Mouse (Mus musculus) bone marrow, adult 2 months (tissue): ENCODE measurements around the gene Mindy3. TPM values are rescaled to one million over a fixed set of nuclear protein-coding genes. Genes with fewer than 3 reads are reported as not detected.

Experiments
- H3K27ac ChIP-seq: fragments of 200-500 bp; 2 replicates; pipeline ENCODE4 v1.5.1; 2012; ENCODE audit warnings: low read depth, mild to moderate bottlenecking, control low read depth, inconsistent platforms, low read length; ENCODE audit not compliant: control insufficient read depth, poor library complexity, insufficient read depth
- H3K4me1 ChIP-seq: fragments of 200-500 bp; 2 replicates; pipeline ENCODE4 v1.6.1; 2011; ENCODE audit warnings: low read length; ENCODE audit not compliant: control insufficient read depth, insufficient read depth
- H3K4me3 ChIP-seq: fragments of 200-500 bp; replicated peaks from 2 replicates; pipeline ENCODE3; 2011; ENCODE audit warnings: mild to moderate bottlenecking, low read depth, low read length, control low read depth; ENCODE audit not compliant: control insufficient read depth
- CTCF ChIP-seq: fragments of 200-500 bp; IDR thresholded peaks from 2 replicates; pipeline ENCODE4 v1.5.1; 2011; ENCODE audit warnings: low read length, control low read depth; ENCODE audit not compliant: control insufficient read depth, insufficient read depth
- POLR2A ChIP-seq: fragments of 200-500 bp; IDR thresholded peaks from 2 replicates; pipeline ENCODE4 v1.6.1; 2011; ENCODE audit warnings: low read depth, mild to moderate bottlenecking, control low read depth, low read length, borderline replicate concordance; ENCODE audit not compliant: control insufficient read depth
- WGBS: fragments of 180-500 bp; shearing (Covaris S2); methylation state at CpG from one replicate; pipeline ENCODE4 v1.1.7; 2018; 5-methylcytosine and 5-hydroxymethylcytosine counted together
- polyA plus RNA-seq: library from polyadenylated mRNA; stranded (reverse); fragments of >200 nt; gene quantifications from 2 replicates; pipeline ENCODE4 v1.2.4, GENCODE M21; 2011; ENCODE audit warnings: low replicate concordance; ENCODE audit not compliant: missing spikeins, insufficient read depth, insufficient read length

The Mindy3 gene
- polyA plus RNA-seq, 1 experiment, result 21.1 TPM

DNA sequence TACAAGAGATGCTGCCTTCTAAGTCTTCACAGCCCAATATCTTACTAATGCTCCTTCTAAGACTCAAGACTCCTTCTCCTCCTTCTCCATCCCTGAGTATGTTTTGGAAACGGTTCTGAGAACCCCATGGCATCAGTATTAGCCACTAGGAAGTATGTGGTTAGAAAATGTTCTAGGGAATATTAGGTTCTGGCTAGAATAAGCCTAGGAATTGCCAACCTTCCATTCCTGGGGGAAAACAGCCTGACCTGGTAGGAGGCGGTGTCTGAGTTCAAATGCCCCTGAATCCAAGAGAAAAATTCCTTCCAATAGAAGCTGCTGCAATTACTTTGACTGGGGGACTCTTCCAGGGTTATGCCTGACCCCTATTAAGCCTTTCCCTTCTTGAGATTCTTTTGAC is 93.4 kb downstream of the Mindy3 start:
- WGBS, result 70% methylated on average over 2 of the region's 2 CpGs
- TF ChIP-seq CTCF (no peak), POLR2A (no peak)
- no peak overlapping the region for H3K4me3 ChIP-seq
- no peak overlapping the region for H3K27ac ChIP-seq
- H3K4me1 ChIP-seq, result no peaks in the 10 kb centered on the region

- WGBS, result 82% methylated on average over 6 of the region's 6 CpGs
- Histone ChIP-seq H3K4me3 (no peak overlapping the region), H3K4me1 (no peaks in the 10 kb centered on the region), H3K27ac (no peak overlapping the region)
- no peak for TF ChIP-seq POLR2A
- no peak for TF ChIP-seq CTCF
Measured at GRCm38 (mm10) chr2:12325417-12325816, 93.9 kb downstream of the Mindy3 start.

DNA sequence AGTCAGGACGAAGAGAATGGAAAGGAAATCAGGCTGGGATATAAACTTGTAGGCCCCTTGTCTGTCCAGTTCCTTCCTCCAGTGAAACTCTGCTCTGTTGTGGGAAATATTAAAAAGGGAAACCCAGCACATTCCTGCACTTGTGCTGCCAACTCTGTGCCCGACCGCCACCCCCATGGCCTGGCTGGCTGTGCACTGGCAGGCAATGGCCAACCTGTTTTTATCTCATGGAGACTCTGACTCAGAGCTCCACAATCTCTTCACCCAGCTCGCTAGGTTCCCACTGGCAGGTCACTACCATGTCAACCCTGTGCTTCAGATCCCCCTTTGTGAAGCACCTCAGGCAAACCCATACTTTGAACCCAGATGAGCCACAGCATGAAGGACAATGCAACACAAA is 98.4 kb downstream of the Mindy3 start:
- Histone ChIP-seq H3K27ac (no peak overlapping the region), H3K4me3 (no peak overlapping the region), H3K4me1 (no peaks in the 10 kb centered on the region; the same call in 1 of the 2 replicates)
- no peak for TF ChIP-seq POLR2A
- TF ChIP-seq CTCF, result no peak
- 80% methylated on average over 4 of the region's 4 CpGs for WGBS

- 56% methylated on average over 3 of the region's 3 CpGs for WGBS
- no peak overlapping the region for H3K27ac ChIP-seq
- H3K4me3 ChIP-seq, result no peak overlapping the region
- no peaks in the 10 kb centered on the region; the same call in 1 of the 2 replicates for H3K4me1 ChIP-seq
- TF ChIP-seq CTCF (no peak), POLR2A (no peak)
Measured at GRCm38 (mm10) chr2:12318715-12319114, 100.6 kb downstream of the Mindy3 start.

DNA sequence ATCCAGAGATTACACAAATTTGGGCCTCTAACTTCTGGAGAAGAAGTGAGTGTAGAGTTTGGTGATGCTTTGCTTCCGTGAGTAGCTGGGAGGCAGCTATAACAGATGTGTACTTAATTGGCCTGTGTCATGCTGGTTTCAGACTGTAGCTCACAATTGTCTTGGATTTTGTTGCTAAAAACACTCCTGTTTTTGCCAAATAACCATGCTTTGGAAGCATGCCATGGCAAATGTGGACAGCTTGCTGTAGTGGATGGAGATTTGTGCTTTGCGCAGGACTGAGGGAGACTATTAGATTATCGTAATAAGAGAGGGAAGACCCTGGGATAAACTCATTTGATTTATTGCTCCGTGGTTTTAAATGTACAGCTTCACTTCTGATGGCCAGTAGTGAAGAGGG is 101.2 kb downstream of the Mindy3 start:
- Histone ChIP-seq H3K27ac (no peak overlapping the region; the same call in 1 of the 2 replicates), H3K4me1 (no peaks in the 10 kb centered on the region; the same call in 1 of the 2 replicates), H3K4me3 (no peak overlapping the region)
- TF ChIP-seq POLR2A (no peak), CTCF (no peak)
- WGBS, result 82% methylated on average over 4 of the region's 4 CpGs

DNA sequence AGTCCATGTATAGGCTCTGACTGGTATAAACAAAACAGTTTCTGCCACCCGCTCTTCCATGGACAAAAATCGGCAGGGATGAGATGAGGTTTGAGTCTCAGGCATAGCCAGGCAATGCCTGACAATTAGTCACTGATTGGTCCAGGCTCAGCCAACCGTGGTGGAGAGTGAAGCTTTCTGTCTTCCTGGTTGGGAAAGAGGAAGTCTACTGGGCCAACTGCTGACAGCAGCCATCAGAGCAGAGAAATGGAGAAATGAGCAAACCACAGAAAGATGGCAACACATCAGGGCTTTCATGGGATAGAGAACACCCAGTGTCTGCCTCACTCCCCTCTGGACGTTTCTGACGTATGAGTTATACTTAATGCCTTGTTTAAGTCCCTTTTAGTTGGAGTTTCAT is 101.9 kb downstream of the Mindy3 start:
- no peak overlapping the region for H3K4me3 ChIP-seq
- TF ChIP-seq CTCF (no peak), POLR2A (no peak)
- WGBS, result 27% methylated on average over 5 of the region's 5 CpGs
- H3K27ac ChIP-seq, result no peak overlapping the region
- H3K4me1 ChIP-seq, result no peaks in the 10 kb centered on the region; the same call in 1 of the 2 replicates

- WGBS, result 75% methylated on average over 7 of the region's 7 CpGs
- H3K4me1 ChIP-seq, result no peaks in the 10 kb centered on the region; the same call in 1 of the 2 replicates
- TF ChIP-seq POLR2A (no peak), CTCF (no peak)
- no peak overlapping the region for H3K27ac ChIP-seq
- H3K4me3 ChIP-seq, result no peak overlapping the region
Measured at GRCm38 (mm10) chr2:12316361-12316760, 102.9 kb downstream of the Mindy3 start.

DNA sequence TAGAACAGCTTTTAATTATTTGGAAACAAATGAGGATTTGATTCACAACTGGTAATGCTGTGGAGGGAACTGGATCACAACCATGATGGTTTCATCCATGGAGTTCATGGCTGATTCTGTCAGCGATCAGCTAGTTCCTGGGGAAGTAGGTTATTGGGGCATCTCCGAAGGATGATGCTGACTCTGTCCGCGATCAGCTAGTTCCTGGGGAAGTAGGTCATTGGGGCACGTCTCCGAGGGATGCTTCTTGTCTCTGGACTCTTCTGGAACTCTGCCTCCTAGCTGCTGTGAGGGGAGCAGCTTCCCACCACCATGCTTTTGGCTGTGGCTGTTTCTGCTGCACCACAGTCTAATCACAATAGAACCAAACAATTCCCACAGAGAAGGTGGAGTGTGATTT is 105.2 kb downstream of the Mindy3 start:
- WGBS, result 64% methylated on average over 6 of the region's 6 CpGs
- Histone ChIP-seq H3K27ac (no peak overlapping the region), H3K4me1 (no peaks in the 10 kb centered on the region; the same call in 1 of the 2 replicates), H3K4me3 (no peak overlapping the region)
- TF ChIP-seq POLR2A, result no peak
- TF ChIP-seq CTCF, result no peak

- Histone ChIP-seq H3K4me1 (no peaks in the 10 kb centered on the region), H3K4me3 (no peak overlapping the region), H3K27ac (no peak overlapping the region)
- TF ChIP-seq CTCF (no peak), POLR2A (no peak)
Measured at GRCm38 (mm10) chr2:12308466-12308865, 110.8 kb downstream of the Mindy3 start.
